Mouse (Mus musculus) CH12.LX (cell line): ENCODE measurements around the gene Pbrm1. TPM values are rescaled to one million over a fixed set of nuclear protein-coding genes. Genes with fewer than 3 reads are reported as not detected.

Experiments used
- DNase-seq: peaks from one replicate; pipeline ENCODE4 v3.0.0-alpha.2; 2013; ENCODE audit errors: extremely low read depth
- H3K27ac ChIP-seq: 2 replicates; pipeline ENCODE4 v1.5.1; 2012; ENCODE audit warnings: low read depth, mild to moderate bottlenecking, control low read depth, moderate library complexity; ENCODE audit not compliant: insufficient read depth
- H3K27me3 ChIP-seq: replicated peaks from 2 replicates; pipeline ENCODE3; 2012; ENCODE audit warnings: inconsistent platforms
- H3K36me3 ChIP-seq, 2 experiments: replicated peaks in 1 of 2; 2 replicates each; pipeline versions ENCODE3 to v1.6.1; 2012; ENCODE audit warnings: inconsistent platforms in 1 of 2, low read length in 1 of 2, mild to moderate bottlenecking in 1 of 2, mixed read lengths in 1 of 2, moderate library complexity in 1 of 2; ENCODE audit not compliant: control insufficient read depth in 1 of 2, insufficient read depth in 1 of 2
- H3K4me1 ChIP-seq, 2 experiments: 2 replicates each; pipeline ENCODE4 v1.6.1; 2012; ENCODE audit warnings: inconsistent platforms in 1 of 2, moderate library complexity in 1 of 2; ENCODE audit not compliant: insufficient read depth in 2 of 2, control insufficient read depth in 1 of 2
- H3K4me2 ChIP-seq: 2 replicates; pipeline ENCODE4 v1.6.1; 2012; ENCODE audit warnings: low read depth, mild to moderate bottlenecking, control low read depth; ENCODE audit not compliant: poor library complexity, insufficient read depth, severe bottlenecking
- H3K4me3 ChIP-seq, 3 experiments: fragments of 150-350 bp in 1 of 3; sonication (generic) in 1 of 3; replicated peaks in 1 of 3; 2 replicates each; pipeline versions ENCODE3 to v1.5.1; 2011 to 2012; ENCODE audit warnings: low read depth in 2 of 3, low read length in 2 of 3, mild to moderate bottlenecking in 2 of 3, moderate library complexity in 2 of 3, control low read depth in 1 of 3, improper control_type of control experiment in 1 of 3, inconsistent platforms in 1 of 3, mixed read lengths in 1 of 3; ENCODE audit not compliant: poor library complexity in 1 of 3
- H3K79me2 ChIP-seq: replicated peaks from 2 replicates; pipeline ENCODE4 v1.6.1; 2012; ENCODE audit warnings: mild to moderate bottlenecking, moderate library complexity; ENCODE audit not compliant: control insufficient read depth, poor library complexity, insufficient read depth, severe bottlenecking; ENCODE audit errors: extremely low read depth
- H3K9ac ChIP-seq: 2 replicates; pipeline ENCODE4 v1.6.1; 2012; ENCODE audit warnings: low read depth, mild to moderate bottlenecking, control low read depth, moderate library complexity; ENCODE audit not compliant: insufficient read depth
- H3K9me3 ChIP-seq: replicated peaks from 2 replicates; pipeline ENCODE3; 2012; ENCODE audit warnings: low read length, inconsistent platforms, mixed read lengths
- BHLHE40 ChIP-seq: IDR thresholded peaks from 2 replicates; pipeline ENCODE4 v1.6.1; 2011; ENCODE audit warnings: mild to moderate bottlenecking, low read depth, low read length, improper control_type of control experiment
- CHD1 ChIP-seq: IDR thresholded peaks from 2 replicates; pipeline ENCODE4 v1.6.1; 2012; ENCODE audit warnings: low read depth, low read length, improper control_type of control experiment, inconsistent platforms
- CHD2 ChIP-seq: IDR thresholded peaks from 2 replicates; pipeline ENCODE4 v1.6.1; 2011; ENCODE audit warnings: low read length, improper control_type of control experiment
- CTCF ChIP-seq, 2 experiments: IDR thresholded peaks in 1 of 2; conservative IDR thresholded peaks in 1 of 2; 2 replicates each; pipeline ENCODE4 v1.5.1; 2011 to 2012; ENCODE audit warnings: low read depth in 2 of 2, low read length in 2 of 2, improper control_type of control experiment in 1 of 2, inconsistent platforms in 1 of 2, mild to moderate bottlenecking in 1 of 2, moderate library complexity in 1 of 2
- E2F4 ChIP-seq: IDR thresholded peaks from 2 replicates; pipeline ENCODE4 v1.6.1; 2011; ENCODE audit warnings: low read depth, low read length, improper control_type of control experiment; ENCODE audit not compliant: insufficient replicate concordance
- ELF1 ChIP-seq: IDR thresholded peaks from 2 replicates; pipeline ENCODE4 v1.6.1; 2014; ENCODE audit warnings: low read depth, mild to moderate bottlenecking, inconsistent platforms, low read length, improper control_type of control experiment
- EP300 ChIP-seq: IDR thresholded peaks from 2 replicates; pipeline ENCODE4 v1.6.1; 2011; ENCODE audit warnings: low read length, improper control_type of control experiment
- ETS1 ChIP-seq: conservative IDR thresholded peaks from 2 replicates; pipeline ENCODE4 v1.6.1; 2012; ENCODE audit warnings: low read depth, mild to moderate bottlenecking, inconsistent platforms, low read length, improper control_type of control experiment, moderate library complexity
- GABPA ChIP-seq: IDR thresholded peaks from 2 replicates; pipeline ENCODE4 v1.6.1; 2012; ENCODE audit warnings: low read depth, low read length, improper control_type of control experiment, inconsistent platforms; ENCODE audit not compliant: insufficient replicate concordance
- HCFC1 ChIP-seq: IDR thresholded peaks from 2 replicates; pipeline ENCODE4 v1.6.1; 2012; ENCODE audit warnings: low read depth, mild to moderate bottlenecking, inconsistent platforms, low read length, improper control_type of control experiment
- IRF4 ChIP-seq: IDR thresholded peaks from 2 replicates; pipeline ENCODE4 v1.6.1; 2014; ENCODE audit warnings: low read depth, mild to moderate bottlenecking, inconsistent platforms, low read length, improper control_type of control experiment
- JUN ChIP-seq: IDR thresholded peaks from 2 replicates; pipeline ENCODE4 v1.6.1; 2011; ENCODE audit warnings: low read depth, mild to moderate bottlenecking, low read length, improper control_type of control experiment, moderate library complexity; ENCODE audit not compliant: insufficient read depth
- JUND ChIP-seq: conservative IDR thresholded peaks from 2 replicates; pipeline ENCODE4 v1.6.1; 2011; ENCODE audit warnings: low read depth, low read length, improper control_type of control experiment
- KAT2A ChIP-seq: IDR thresholded peaks from 2 replicates; pipeline ENCODE4 v1.6.1; 2012; ENCODE audit warnings: low read length, improper control_type of control experiment, inconsistent platforms; ENCODE audit not compliant: insufficient replicate concordance
- MAFK ChIP-seq: IDR thresholded peaks from 2 replicates; pipeline ENCODE4 v1.6.1; 2011; ENCODE audit warnings: low read length, improper control_type of control experiment; ENCODE audit not compliant: insufficient replicate concordance
- MAX ChIP-seq: IDR thresholded peaks from 2 replicates; pipeline ENCODE4 v1.6.1; 2011; ENCODE audit warnings: low read length, improper control_type of control experiment
- MAZ ChIP-seq: IDR thresholded peaks from 2 replicates; pipeline ENCODE4 v1.6.1; 2012; ENCODE audit warnings: low read depth, mild to moderate bottlenecking, inconsistent platforms, low read length, improper control_type of control experiment, moderate library complexity
- MEF2A ChIP-seq: IDR thresholded peaks from 2 replicates; pipeline ENCODE4 v1.6.1; 2014; ENCODE audit warnings: low read depth, mild to moderate bottlenecking, inconsistent platforms, low read length, improper control_type of control experiment, borderline replicate concordance
- MXI1 ChIP-seq: IDR thresholded peaks from 2 replicates; pipeline ENCODE4 v1.6.1; 2011; ENCODE audit warnings: mild to moderate bottlenecking, low read depth, low read length, improper control_type of control experiment
- MYC ChIP-seq: IDR thresholded peaks from 2 replicates; pipeline ENCODE4 v1.6.1; 2011; ENCODE audit warnings: low read depth, mild to moderate bottlenecking, improper control_type of control experiment, low read length
- NELFE ChIP-seq: IDR thresholded peaks from 2 replicates; pipeline ENCODE4 v1.6.1; 2011; ENCODE audit warnings: low read depth, low read length, improper control_type of control experiment
- NRF1 ChIP-seq: IDR thresholded peaks from 2 replicates; pipeline ENCODE4 v1.6.1; 2014; ENCODE audit warnings: low read depth, mild to moderate bottlenecking, inconsistent platforms, low read length, improper control_type of control experiment, moderate library complexity
- PAX5 ChIP-seq: IDR thresholded peaks from 2 replicates; pipeline ENCODE4 v1.6.1; 2012; ENCODE audit warnings: low read length, inconsistent platforms, mixed read lengths
- POLR2A ChIP-seq: IDR thresholded peaks from 2 replicates; pipeline ENCODE4 v1.6.1; 2011; ENCODE audit warnings: low read depth, mild to moderate bottlenecking, improper control_type of control experiment, low read length
- POLR2AphosphoS2 ChIP-seq: IDR thresholded peaks from 2 replicates; pipeline ENCODE4 v1.6.1; 2011; ENCODE audit warnings: low read depth, low read length, improper control_type of control experiment
- RAD21 ChIP-seq: IDR thresholded peaks from 2 replicates; pipeline ENCODE4 v1.6.1; 2011; ENCODE audit warnings: low read depth, mild to moderate bottlenecking, low read length, improper control_type of control experiment, moderate library complexity
- RCOR1 ChIP-seq: conservative IDR thresholded peaks from 2 replicates; pipeline ENCODE4 v1.6.1; 2012; ENCODE audit warnings: low read depth, mild to moderate bottlenecking, inconsistent platforms, low read length, improper control_type of control experiment
- SIN3A ChIP-seq: IDR thresholded peaks from 2 replicates; pipeline ENCODE4 v1.6.1; 2012; ENCODE audit warnings: low read length, improper control_type of control experiment, inconsistent platforms
- SMC3 ChIP-seq: IDR thresholded peaks from 2 replicates; pipeline ENCODE4 v1.6.1; 2011; ENCODE audit warnings: low read depth, low read length, improper control_type of control experiment
- TBP ChIP-seq: conservative IDR thresholded peaks from 2 replicates; pipeline ENCODE4 v1.6.1; 2011; ENCODE audit warnings: low read depth, low read length, improper control_type of control experiment
- TCF12 ChIP-seq: IDR thresholded peaks from 2 replicates; pipeline ENCODE4 v1.6.1; 2014; ENCODE audit warnings: low read depth, mild to moderate bottlenecking, inconsistent platforms, low read length, improper control_type of control experiment
- UBTF ChIP-seq: IDR thresholded peaks from 2 replicates; pipeline ENCODE4 v1.6.1; 2012; ENCODE audit warnings: low read depth, mild to moderate bottlenecking, inconsistent platforms, low read length, improper control_type of control experiment, moderate library complexity
- USF1 ChIP-seq: IDR thresholded peaks from 2 replicates; pipeline ENCODE4 v1.6.1; 2014; ENCODE audit warnings: low read depth, mild to moderate bottlenecking, inconsistent platforms, low read length, improper control_type of control experiment
- USF2 ChIP-seq: conservative IDR thresholded peaks from 2 replicates; pipeline ENCODE4 v1.6.1; 2011; ENCODE audit warnings: low read depth, low read length, improper control_type of control experiment
- ZC3H11A ChIP-seq: IDR thresholded peaks from 2 replicates; pipeline ENCODE4 v1.6.1; 2012; ENCODE audit warnings: low read depth, mild to moderate bottlenecking, inconsistent platforms, low read length, improper control_type of control experiment
- ZKSCAN1 ChIP-seq: IDR thresholded peaks from 2 replicates; pipeline ENCODE4 v1.6.1; 2012; ENCODE audit warnings: low read depth, inconsistent platforms, low read length, improper control_type of control experiment, borderline replicate concordance
- ZMIZ1 ChIP-seq: IDR thresholded peaks from 2 replicates; pipeline ENCODE4 v1.6.1; 2012; ENCODE audit warnings: low read depth, mild to moderate bottlenecking, inconsistent platforms, low read length, improper control_type of control experiment
- ZNF384 ChIP-seq: IDR thresholded peaks from 2 replicates; pipeline ENCODE4 v1.6.1; 2012; ENCODE audit warnings: low read depth, low read length, improper control_type of control experiment, inconsistent platforms
- dilution Hi-C: fragments of 300-500 bp; cut with MboI; formaldehyde crosslinking; loops from 2 replicates; pipeline ENCODE4 v1.14.3; 2020; ENCODE audit warnings: low sequenced_read_pairs; ENCODE audit not compliant: extremely low pct_unique_long_range_greater_than_20kb, extremely low pct_ligation_motif_present
- in situ Hi-C: fragments of 300-500 bp; cut with MboI; formaldehyde crosslinking; loops from 3 replicates; pipeline ENCODE4 v1.14.3; 2019; ENCODE audit warnings: low sequenced_read_pairs, low pct_ligation_motif_present, low pct_unique_long_range_greater_than_20kb, mixed read lengths
- polyA plus RNA-seq: library from polyadenylated mRNA; unstranded; fragments of >175 nt; gene quantifications from 2 replicates; pipeline ENCODE4 v1.2.1, GENCODE M21; 2012; ENCODE audit warnings: low read depth; ENCODE audit not compliant: insufficient read length
- total RNA-seq, 2 experiments: library from RNA; depleted of rRNA; stranded (reverse); fragments of 300-350 nt in 1 of 2; fragments of >200 nt in 1 of 2; gene quantifications; 2 replicates each; pipeline ENCODE4 v1.2.3; 2012 to 2014

The Pbrm1 gene
- total and polyA plus RNA-seq, 3 experiments = 20.4 to 28.8 (median 22.6) TPM

DNA sequence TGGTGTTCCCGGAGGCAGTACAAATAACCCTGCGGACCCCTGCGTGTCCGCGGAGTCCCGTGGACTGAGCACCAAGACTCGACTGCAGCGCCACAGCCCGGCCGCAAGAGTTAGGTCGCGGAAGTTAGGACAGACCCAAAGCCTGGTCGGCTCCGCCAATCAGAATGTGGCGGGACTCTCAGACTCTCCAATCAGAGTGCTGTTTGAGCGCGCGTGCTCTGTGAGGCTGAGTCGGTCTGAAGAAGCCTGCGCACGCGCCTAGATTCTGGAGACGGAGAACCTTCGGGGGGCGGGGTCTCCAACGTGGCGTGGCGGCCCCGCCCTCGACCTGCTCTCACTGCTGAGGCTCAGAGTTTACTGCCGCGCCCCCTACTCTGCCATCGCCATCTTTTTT, 109.9 kb downstream of the Pbrm1 start, which contains the start of gene Smim4:
Smim4 (minus strand) TSS at position 131 of the 394 bp plus-strand sequence.
- Histone ChIP-seq H3K79me2 (peaks cover 11% of the 10 kb centered on the region), H3K9me3 (no peaks in the 10 kb centered on the region), H3K36me3 (peaks cover 2 to 29% of the 10 kb centered on the region in 2 experiments), H3K4me2 (peak within 1 kb of the TSS; percentile 66; the same call in 1 of the 2 replicates), H3K9ac (peak within 1 kb of the TSS; percentile 61), H3K4me1 (peaks cover 13 to 24% of the 10 kb centered on the region in 2 experiments), H3K27me3 (peaks cover 33% of the 10 kb centered on the region), H3K27ac (peak within 1 kb of the TSS; percentile 33; the same call in 1 of the 2 replicates), H3K4me3 (peak within 1 kb of the TSS; percentile 73 to 94 (median 75))
- in situ Hi-C loops = no loop called here
- dilution Hi-C loops = no loop called here
- TF ChIP-seq JUN (no peak), RCOR1 (no peak), ZMIZ1 (peak; percentile 54), JUND (no peak), UBTF (0 out of 2 replicates have a peak, but pooled peaks have one; percentile 43), HCFC1 (peak; percentile 67), ETS1 (no peak), IRF4 (no peak), CHD1 (no peak), SIN3A (peak; percentile 72; the same call in 1 of the 2 replicates), USF2 (peak; percentile 41; the same call in 1 of the 2 replicates), CTCF (conservative IDR thresholded peaks at IDR 0.05 in 1 of 2, IDR thresholded peaks at IDR 0.05 in 1 of 2; ENCODE audit: low read depth in 2 of 2, low read length in 2 of 2) (peak in 1 of 2 experiments; percentile 69; a peak in 2 of 4 replicates), KAT2A (0 out of 2 replicates have a peak, but pooled peaks have one; percentile 32), GABPA (no peak), CHD2 (peak; percentile 9; the same call in 1 of the 2 replicates), ZNF384 (no peak), TBP (peak; percentile 69), ZC3H11A (no peak), POLR2A (peak; percentile 93), NRF1 (peak; percentile 100), MAZ (peak; percentile 40; the same call in 1 of the 2 replicates), USF1 (peak; percentile 63), NELFE (peak; percentile 84), MXI1 (0 out of 2 replicates have a peak, but pooled peaks have one; percentile 39), SMC3 (no peak), MAFK (no peak), ELF1 (peak; percentile 96), BHLHE40 (no peak), MYC (peak; percentile 54; the same call in 1 of the 2 replicates), ZKSCAN1 (no peak), POLR2AphosphoS2 (no peak), MAX (peak; percentile 64), E2F4 (peak; percentile 16; the same call in 1 of the 2 replicates), MEF2A (peak; percentile 3; the same call in 1 of the 2 replicates), EP300 (no peak), PAX5 (no peak), RAD21 (no peak; the same call in 1 of the 2 replicates), TCF12 (peak; percentile 54)
- DNase-seq = peak; percentile 99
